Mouse (Mus musculus): ENCODE data around the gene Syn2.
"Not testable (repeated sequence)": the region's sequence is repeated elsewhere in the genome, so short reads cannot be mapped to it uniquely, and the experiment has no call there.

Syn2 gene

DNA sequence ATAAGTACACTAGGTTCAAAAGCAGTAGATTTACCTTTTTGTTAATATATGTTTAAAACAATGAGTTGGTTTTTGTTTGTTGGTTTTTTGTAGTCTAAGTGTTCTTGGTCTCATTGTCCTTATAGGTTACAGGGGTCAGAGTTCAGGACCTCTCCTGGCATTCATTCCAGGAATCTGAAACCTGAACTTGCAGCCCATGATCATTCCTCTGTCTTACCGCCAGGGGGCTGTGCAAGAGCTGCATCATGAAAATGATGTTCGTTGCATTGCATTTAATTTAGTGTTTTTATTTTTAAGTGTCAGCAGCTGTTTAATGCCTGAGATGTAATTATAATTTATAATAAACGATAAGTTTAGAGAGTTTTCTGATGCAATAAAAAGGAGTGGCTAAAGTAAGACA lies 40.1 kb downstream of the Syn2 start:
- no peak for DNase-seq (ENCODE audit: low read depth, low spot score)

DNA sequence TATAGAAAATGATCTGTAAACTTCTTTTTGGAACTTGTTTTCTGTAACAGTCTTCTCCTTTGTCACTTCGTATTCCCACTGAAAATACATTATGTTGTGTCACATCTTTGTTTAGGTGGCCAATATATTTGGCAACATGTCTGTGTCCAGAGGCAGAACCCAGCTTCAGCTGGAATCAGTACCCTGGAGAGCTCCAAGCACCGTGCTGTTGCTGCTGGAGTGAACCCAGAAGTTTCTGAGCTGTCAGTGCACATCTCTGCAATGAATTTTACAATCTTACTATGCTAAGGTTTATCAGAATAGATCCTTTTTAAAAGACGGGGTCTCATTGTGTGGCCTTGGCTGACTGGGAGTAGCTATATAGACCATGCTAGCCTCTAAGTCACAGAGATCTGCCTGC lies 44.1 kb downstream of the Syn2 start:
- no peak for DNase-seq (ENCODE audit: low read depth, low spot score)

GRCm38 (mm10) chr6:115181094-115181493 lies 46.4 kb downstream of the Syn2 start:
- DNase-seq (ENCODE audit: low read depth, low spot score) = no peak

DNA sequence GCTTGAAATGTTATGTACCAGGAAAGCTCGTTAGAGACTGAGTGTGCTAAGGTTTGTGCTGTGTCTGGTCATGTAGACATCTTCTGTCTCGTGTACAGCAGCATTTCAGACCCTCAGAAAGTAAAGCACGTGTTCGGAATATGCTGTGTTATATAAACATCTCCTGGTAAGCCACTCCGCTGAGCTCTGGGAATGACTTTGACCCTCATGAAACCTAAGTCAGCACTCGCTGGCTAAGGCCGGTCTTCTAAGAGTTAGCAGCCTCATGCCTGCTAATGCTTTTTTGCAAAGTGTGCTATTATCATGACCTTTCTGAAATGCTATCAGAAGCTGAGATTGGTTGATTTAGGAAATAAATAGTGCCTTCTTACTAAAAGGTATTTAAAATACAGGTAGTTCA lies 56.4 kb downstream of the Syn2 start:
- no peak for DNase-seq (ENCODE audit: low read depth, low spot score)

DNA sequence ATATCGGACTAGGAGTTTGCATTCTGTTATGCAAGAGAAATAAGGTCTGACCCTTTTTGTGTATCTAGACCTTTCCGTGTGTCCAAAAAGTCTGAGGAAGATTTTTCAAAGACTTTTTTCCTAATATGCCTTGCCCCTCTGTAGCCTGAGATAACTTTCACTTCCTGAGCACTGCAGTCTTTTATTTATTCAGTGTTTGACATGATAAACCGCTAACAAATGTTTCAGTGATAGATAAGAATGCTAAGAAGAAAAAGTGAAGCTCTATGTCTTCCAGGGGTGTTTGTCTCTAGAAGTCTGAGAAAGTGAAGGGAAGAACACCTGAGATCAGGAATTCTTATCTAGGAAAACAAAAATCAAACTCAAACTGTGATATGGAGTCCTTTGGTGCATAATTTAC lies 66.1 kb downstream of the Syn2 start:
- no peak for DNase-seq (ENCODE audit: low read depth, low spot score)

DNA sequence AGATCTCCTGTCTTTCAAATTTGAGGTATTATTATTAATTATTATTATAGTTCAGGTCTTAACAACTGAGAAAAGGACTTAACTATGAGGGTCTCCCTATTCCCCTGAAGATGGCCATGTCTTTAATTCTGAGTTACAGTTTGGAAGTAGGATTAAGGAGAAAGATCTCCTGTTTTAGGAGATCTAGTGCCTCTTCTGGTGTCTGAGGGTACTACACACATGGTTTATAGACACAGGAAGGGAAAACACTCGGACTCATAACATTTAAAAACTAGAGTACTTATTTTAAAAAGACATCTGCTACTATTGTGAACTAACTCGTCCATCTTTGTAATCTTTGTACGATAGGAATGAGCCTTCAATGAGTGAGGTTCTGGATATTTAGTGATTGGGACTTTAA lies 68.3 kb downstream of the Syn2 start:
- DNase-seq (ENCODE audit: low read depth, low spot score) = no peak

GRCm38 (mm10) chr6:115210187-115210586 lies 75.5 kb downstream of the Syn2 start:
- peak; percentile 54 for DNase-seq (ENCODE audit: low read depth, low spot score)

GRCm38 (mm10) chr6:115210820-115211219 lies 76.1 kb downstream of the Syn2 start:
- DNase-seq (ENCODE audit: low read depth, low spot score) = no peak

GRCm38 (mm10) chr6:115212132-115212903 lies 77.6 kb downstream of the Syn2 start:
- DNase-seq (ENCODE audit: low read depth, low spot score) = no peak

- DNase-seq (ENCODE audit: low read depth, low spot score) = no peak
These were observed 78.4 kb downstream of the Syn2 start for GRCm38 (mm10) chr6:115213129-115213528.

GRCm38 (mm10) chr6:115221215-115221641 lies 86.5 kb downstream of the Syn2 start:
- DNase-seq (ENCODE audit: low read depth, low spot score) = peak; percentile 82

DNA sequence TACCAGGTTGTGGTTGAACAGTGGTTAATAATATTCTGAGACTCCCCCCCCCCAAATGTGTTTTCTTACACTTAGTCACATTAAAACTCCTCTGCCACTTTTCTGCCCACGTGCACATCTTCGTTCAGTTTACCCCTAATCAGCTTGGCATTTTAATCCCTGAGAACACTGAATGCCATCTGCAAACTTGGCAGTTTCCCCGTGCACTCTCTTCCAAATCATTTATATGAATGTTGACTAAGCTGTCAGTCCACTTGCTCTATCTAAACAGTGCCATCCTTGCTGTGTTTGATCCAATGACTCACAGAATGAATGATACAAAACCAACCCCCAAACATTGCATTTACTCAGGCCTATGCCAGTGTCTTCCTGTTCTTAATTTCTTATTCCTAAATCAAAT lies 90.8 kb downstream of the Syn2 start:
- peak; percentile 56 for DNase-seq (ENCODE audit: low read depth, low spot score)

GRCm38 (mm10) chr6:115227043-115227442 lies 92.3 kb downstream of the Syn2 start, which contains the start of gene Gm17482:
TSS of gene Gm17482 (plus strand) at chr6:115227343.
- DNase-seq (ENCODE audit: low read depth, low spot score) = no peak

- DNase-seq (ENCODE audit: low read depth, low spot score) = peak; percentile 70
These were observed 92.8 kb downstream of the Syn2 start for GRCm38 (mm10) chr6:115227529-115227928.

- no peak for DNase-seq (ENCODE audit: low read depth, low spot score)
These were observed 95.9 kb downstream of the Syn2 start for GRCm38 (mm10) chr6:115230557-115230956.

- DNase-seq (ENCODE audit: low read depth, low spot score) = no peak
These were observed 97.1 kb downstream of the Syn2 start for GRCm38 (mm10) chr6:115231836-115232235.

GRCm38 (mm10) chr6:115232562-115232961 lies 97.9 kb downstream of the Syn2 start:
- no peak for DNase-seq (ENCODE audit: low read depth, low spot score)

- no peak for DNase-seq (ENCODE audit: low read depth, low spot score)
These were observed 103.6 kb downstream of the Syn2 start for GRCm38 (mm10) chr6:115238031-115239027.

- DNase-seq (ENCODE audit: low read depth, low spot score) = no peak
These were observed 104.6 kb downstream of the Syn2 start for GRCm38 (mm10) chr6:115239335-115239734.

DNA sequence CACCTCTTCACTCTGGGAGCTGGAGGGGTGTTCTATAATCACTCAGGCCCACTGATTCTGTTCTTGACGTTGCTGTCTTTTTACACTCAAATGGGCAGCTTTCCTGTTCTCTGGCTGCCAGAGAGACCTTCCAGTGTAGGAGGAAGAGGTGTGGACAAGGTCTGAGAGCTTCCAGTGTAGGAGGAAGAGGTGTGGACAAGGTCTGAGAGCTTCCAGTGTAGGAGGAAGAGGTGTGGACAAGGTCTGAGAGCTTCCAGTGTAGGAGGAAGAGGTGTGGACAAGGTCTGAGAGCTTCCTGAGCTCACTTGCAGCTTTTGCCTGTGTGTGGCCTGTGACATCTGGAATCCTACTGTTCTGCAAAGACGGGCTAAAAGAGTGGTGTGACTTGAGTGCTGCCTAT lies 105.7 kb downstream of the Syn2 start:
- DNase-seq (ENCODE audit: low read depth, low spot score) = not testable (repeated sequence)

- no peak for DNase-seq (ENCODE audit: low read depth, low spot score)
These were observed 106.5 kb downstream of the Syn2 start for GRCm38 (mm10) chr6:115241131-115241699.

DNA sequence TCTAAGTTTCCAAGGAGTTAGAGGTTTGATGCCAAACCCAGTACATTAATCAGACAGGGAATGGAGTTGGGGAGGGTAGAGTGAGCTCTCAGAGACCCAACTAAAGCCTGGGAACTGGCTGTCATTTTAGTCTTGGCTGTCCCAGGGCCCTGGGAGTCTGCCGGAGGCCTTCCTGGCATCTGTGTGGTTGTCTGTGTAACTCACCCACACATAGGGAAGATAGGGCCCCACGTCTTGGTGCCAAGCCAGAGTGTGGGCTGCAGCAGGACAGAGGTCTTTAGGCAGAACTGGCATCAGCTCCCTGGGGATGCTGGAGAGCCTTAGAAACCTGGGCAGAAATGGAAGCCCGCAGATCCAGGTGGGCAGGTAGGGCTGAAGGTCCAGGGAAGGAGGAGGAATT lies 107.2 kb downstream of the Syn2 start:
- no peak for DNase-seq (ENCODE audit: low read depth, low spot score)
